Mouse (Mus musculus) heart, embryonic 15.5 days (tissue): Measurements from ENCODE around the gene Gm9046. TPM values are rescaled to one million over a fixed set of nuclear protein-coding genes. Genes with fewer than 3 reads are reported as not detected.

Source experiments
- polyA plus RNA-seq: library from polyadenylated mRNA; unstranded; fragments of >200 nt; fragmentation: Nextera tagmentation; extraction: Ambion mirVana; gene quantifications from 2 replicates; pipeline ENCODE4 v1.2.1, GENCODE M21; 2015

Gene Gm9046
- polyA plus RNA-seq, 1 experiment from 2014 or later, result not detected

Other genes with a start within 250 kb of the Gm9046 start
- gene Mdm1, start 201.4 kb downstream of the Gm9046 start, polyA plus RNA-seq, result 13.6 and 14.4 TPM in 2 replicates
- gene Il22, start 138.3 kb downstream of the Gm9046 start, polyA plus RNA-seq, result not detected in 2 replicates
- gene Gm32717, start 102.5 kb downstream of the Gm9046 start, polyA plus RNA-seq, result not detected in 2 replicates
- not detected in 2 replicates for gene Gm32802, start 84.6 kb downstream of the Gm9046 start, polyA plus RNA-seq
- not detected in 2 replicates for gene Iltifb, start 48.2 kb downstream of the Gm9046 start, polyA plus RNA-seq
- gene Gm9040, start 16.3 kb downstream of the Gm9046 start, polyA plus RNA-seq, result not detected in 2 replicates
- not detected in 2 replicates for gene Gm9044, start 10.8 kb downstream of the Gm9046 start, polyA plus RNA-seq
- gene Gm9045, start 5.4 kb downstream of the Gm9046 start, polyA plus RNA-seq, result 0.08 and 0.15 TPM in 2 replicates
- gene Gm9048, start 5.4 kb upstream of the Gm9046 start, polyA plus RNA-seq, result not detected in 2 replicates
- gene Gm9049, start 10.8 kb upstream of the Gm9046 start, polyA plus RNA-seq, result 0.08 and 0.15 TPM in 2 replicates
- 0.11 TPM in 1 of 2 replicates, not detected in the other for gene Ifng, start 97.8 kb upstream of the Gm9046 start, polyA plus RNA-seq